Mouse (Mus musculus) hindbrain, embryonic 13.5 days (tissue): ENCODE measurements around the gene Eef2kmt. TPM values are rescaled to one million over a fixed set of nuclear protein-coding genes. Genes with fewer than 3 reads are reported as not detected.
"Not testable (repeated sequence)": the region's sequence is repeated elsewhere in the genome, so short reads cannot be mapped to it uniquely, and the experiment has no call there.

Experiments used
- ATAC-seq: fragments of 200-750 bp; cut with Nextera tagmentation; 2 replicates; pipeline ENCODE4 v1.8.0; 2017; ENCODE audit warnings: moderate TSS enrichment; ENCODE audit not compliant: low FRiP score
- H3K27ac ChIP-seq: fragments of 300-500 bp; sonication (generic); 2 replicates; pipeline ENCODE4 v1.5.1; 2015; ENCODE audit warnings: inconsistent platforms, mild to moderate bottlenecking, moderate library complexity
- H3K27me3 ChIP-seq: fragments of 300-500 bp; sonication (generic); 2 replicates; pipeline ENCODE4 v1.6.1; 2015; ENCODE audit warnings: mild to moderate bottlenecking, inconsistent platforms
- H3K36me3 ChIP-seq: fragments of 300-500 bp; sonication (generic); 2 replicates; pipeline ENCODE4 v1.6.1; 2015; ENCODE audit warnings: mild to moderate bottlenecking, inconsistent platforms
- H3K4me1 ChIP-seq: fragments of 300-500 bp; sonication (generic); replicated peaks from 2 replicates; pipeline ENCODE4 v1.6.1; 2015; ENCODE audit warnings: inconsistent platforms
- H3K4me2 ChIP-seq: fragments of 300-500 bp; sonication (generic); 2 replicates; pipeline ENCODE4 v1.6.1; 2015; ENCODE audit warnings: inconsistent platforms, mild to moderate bottlenecking, moderate library complexity
- H3K4me3 ChIP-seq: fragments of 300-500 bp; sonication (generic); 2 replicates; pipeline ENCODE4 v1.5.1; 2015; ENCODE audit warnings: mild to moderate bottlenecking, inconsistent platforms
- H3K9ac ChIP-seq: fragments of 300-500 bp; sonication (generic); 2 replicates; pipeline ENCODE4 v1.6.1; 2015; ENCODE audit warnings: mild to moderate bottlenecking, inconsistent platforms
- H3K9me3 ChIP-seq: fragments of 300-500 bp; sonication (generic); 2 replicates; pipeline ENCODE4 v1.6.1; 2016; ENCODE audit warnings: inconsistent platforms
- WGBS: fragments of 180-500 bp; shearing (Covaris S2); methylation state at CpG from one replicate; pipeline ENCODE4 v1.1.7; 2015; 5-methylcytosine and 5-hydroxymethylcytosine counted together
- polyA plus RNA-seq: library from polyadenylated mRNA; unstranded; fragments of >200 nt; fragmentation: Nextera tagmentation; extraction: Ambion mirVana; gene quantifications from 2 replicates; pipeline ENCODE4 v1.2.1, GENCODE M21; 2015

Eef2kmt gene
- polyA plus RNA-seq, 1 experiment from 2014 or later: 11.4 TPM

DNA sequence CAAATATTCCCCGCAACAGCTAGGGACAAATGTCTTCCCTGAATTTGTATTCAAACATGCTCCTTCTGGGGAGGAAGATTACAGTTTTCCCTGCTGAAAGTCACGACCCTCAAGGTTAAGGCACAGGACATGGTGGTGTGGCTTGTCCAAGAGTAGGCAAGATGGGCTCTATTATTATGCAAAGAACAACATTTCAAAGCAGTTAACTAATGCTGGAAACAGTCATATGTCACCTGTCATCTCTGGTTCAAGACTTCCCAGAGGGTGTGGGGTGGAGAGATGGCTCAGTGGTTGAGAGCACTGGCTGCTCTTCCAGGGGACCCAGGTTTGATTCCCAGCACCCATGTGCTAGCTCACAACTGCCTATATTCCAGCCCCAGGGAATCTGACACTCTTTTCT, 3.5 kb downstream of the Eef2kmt start:
- Histone ChIP-seq H3K4me3 (no peak overlapping the region), H3K4me1 (peaks cover 17% of the 10 kb centered on the region), H3K9ac (no peak overlapping the region), H3K36me3 (peaks cover 32% of the 10 kb centered on the region), H3K4me2 (no peak overlapping the region), H3K27ac (no peak overlapping the region), H3K27me3 (no peaks in the 10 kb centered on the region), H3K9me3 (no peaks in the 10 kb centered on the region)
- 89% methylated on average over 2 of the region's 2 CpGs for WGBS
- no peak for ATAC-seq

DNA sequence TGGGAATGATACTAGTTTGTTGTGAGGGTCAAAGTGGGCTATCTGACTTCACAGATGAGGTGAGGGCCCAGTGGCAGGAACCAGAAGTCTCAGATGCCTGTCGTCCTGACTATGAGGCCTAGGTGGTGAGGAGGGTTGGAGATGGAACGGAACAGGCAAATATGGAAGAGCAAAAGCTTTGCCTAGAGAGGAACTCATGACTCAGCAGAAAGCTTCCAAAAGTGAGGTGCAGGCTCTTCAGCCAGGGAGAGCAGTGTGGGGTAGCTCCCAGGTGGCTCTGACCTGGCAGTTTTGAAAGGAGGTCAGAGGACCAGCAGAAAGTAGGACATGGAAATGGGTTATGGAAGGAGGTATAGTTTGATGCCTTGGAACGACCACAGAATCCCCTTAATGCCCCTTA, 4.9 kb downstream of the Eef2kmt start:
- Histone ChIP-seq H3K27me3 (no peaks in the 10 kb centered on the region), H3K4me1 (peaks cover 17% of the 10 kb centered on the region), H3K9me3 (no peaks in the 10 kb centered on the region), H3K27ac (no peak overlapping the region), H3K9ac (no peak overlapping the region), H3K36me3 (peaks cover 42% of the 10 kb centered on the region), H3K4me3 (no peak overlapping the region), H3K4me2 (no peak overlapping the region)
- ATAC-seq: no peak
- WGBS: 93% methylated on average over 3 of the region's 3 CpGs

DNA sequence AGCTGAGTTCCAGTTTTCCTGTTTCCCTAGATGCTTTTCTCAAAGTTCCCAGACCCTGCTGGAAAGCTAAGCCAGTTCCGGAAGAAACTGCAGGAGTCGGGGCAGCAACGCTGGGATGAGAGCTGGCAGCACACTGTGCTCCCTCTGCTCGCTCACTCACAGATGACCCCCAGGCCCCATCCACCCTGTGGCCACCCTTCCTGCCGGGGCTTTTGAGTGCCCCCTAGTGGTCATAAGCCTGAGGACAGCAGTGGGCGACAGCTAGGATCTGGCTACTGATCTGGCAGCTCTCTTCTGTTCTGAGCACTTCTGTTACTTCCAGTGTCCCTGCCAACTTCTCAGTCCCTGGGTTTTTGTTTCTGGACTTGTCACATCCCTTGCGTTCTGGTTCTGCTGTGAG, 11.4 kb downstream of the Eef2kmt start:
- ATAC-seq: peak; percentile 28; the same call in 1 of the 2 replicates
- Histone ChIP-seq H3K36me3 (peaks cover 89% of the 10 kb centered on the region), H3K9me3 (no peaks in the 10 kb centered on the region), H3K27ac (no peak overlapping the region), H3K4me3 (no peak overlapping the region), H3K9ac (no peak overlapping the region), H3K4me2 (no peak overlapping the region), H3K4me1 (no peaks in the 10 kb centered on the region), H3K27me3 (no peaks in the 10 kb centered on the region)
- 41% methylated on average over 7 of the region's 7 CpGs for WGBS

DNA sequence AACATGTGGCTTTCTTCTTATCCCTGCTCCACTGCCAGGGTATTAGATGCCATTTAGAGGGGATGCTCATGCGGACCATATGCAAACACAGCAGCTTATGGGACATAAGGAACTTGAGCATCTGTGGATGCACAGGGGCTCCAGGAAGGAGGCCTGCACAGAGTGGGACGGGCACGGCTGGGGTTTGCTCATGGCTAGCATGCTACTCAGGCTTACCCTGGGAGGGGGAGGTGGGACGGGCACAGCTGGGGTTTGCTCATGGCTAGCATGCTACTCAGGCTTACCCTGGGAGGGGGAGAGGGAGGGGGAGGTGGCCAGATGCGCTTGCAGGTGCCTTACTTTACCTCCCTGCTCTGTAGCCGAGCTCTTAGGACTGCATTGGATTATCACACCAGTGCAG, 12.9 kb downstream of the Eef2kmt start:
- H3K9ac ChIP-seq: no peak overlapping the region
- H3K4me1 ChIP-seq: no peaks in the 10 kb centered on the region
- no peaks in the 10 kb centered on the region for H3K9me3 ChIP-seq
- no peak overlapping the region for H3K4me3 ChIP-seq
- H3K27me3 ChIP-seq: no peaks in the 10 kb centered on the region
- no peak for ATAC-seq
- H3K36me3 ChIP-seq: peaks cover 87% of the 10 kb centered on the region
- WGBS: 92% methylated on average over 6 of the region's 6 CpGs
- H3K4me2 ChIP-seq: no peak overlapping the region
- no peak overlapping the region for H3K27ac ChIP-seq

DNA sequence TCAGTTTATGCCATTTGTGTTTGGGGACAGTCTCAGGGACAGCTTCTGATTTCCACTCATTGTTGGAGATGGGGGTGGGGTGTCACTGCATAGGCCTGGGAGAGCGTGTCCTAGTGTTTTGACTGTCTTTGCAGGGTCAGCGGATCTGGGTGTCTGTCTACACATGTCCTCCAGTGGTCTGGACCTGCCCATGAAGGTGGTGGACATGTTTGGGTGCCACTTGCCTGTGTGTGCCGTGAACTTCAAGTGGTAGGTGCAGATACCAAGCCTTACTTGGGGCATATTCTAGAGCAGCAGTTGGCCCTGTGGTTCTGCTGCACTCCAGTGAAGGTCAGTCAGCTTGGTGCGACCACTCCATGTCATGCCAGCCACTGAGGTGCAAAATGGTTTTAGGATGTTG, 13.4 kb downstream of the Eef2kmt start:
- H3K4me2 ChIP-seq: no peak overlapping the region
- 92% methylated on average over 4 of the region's 4 CpGs for WGBS

DNA sequence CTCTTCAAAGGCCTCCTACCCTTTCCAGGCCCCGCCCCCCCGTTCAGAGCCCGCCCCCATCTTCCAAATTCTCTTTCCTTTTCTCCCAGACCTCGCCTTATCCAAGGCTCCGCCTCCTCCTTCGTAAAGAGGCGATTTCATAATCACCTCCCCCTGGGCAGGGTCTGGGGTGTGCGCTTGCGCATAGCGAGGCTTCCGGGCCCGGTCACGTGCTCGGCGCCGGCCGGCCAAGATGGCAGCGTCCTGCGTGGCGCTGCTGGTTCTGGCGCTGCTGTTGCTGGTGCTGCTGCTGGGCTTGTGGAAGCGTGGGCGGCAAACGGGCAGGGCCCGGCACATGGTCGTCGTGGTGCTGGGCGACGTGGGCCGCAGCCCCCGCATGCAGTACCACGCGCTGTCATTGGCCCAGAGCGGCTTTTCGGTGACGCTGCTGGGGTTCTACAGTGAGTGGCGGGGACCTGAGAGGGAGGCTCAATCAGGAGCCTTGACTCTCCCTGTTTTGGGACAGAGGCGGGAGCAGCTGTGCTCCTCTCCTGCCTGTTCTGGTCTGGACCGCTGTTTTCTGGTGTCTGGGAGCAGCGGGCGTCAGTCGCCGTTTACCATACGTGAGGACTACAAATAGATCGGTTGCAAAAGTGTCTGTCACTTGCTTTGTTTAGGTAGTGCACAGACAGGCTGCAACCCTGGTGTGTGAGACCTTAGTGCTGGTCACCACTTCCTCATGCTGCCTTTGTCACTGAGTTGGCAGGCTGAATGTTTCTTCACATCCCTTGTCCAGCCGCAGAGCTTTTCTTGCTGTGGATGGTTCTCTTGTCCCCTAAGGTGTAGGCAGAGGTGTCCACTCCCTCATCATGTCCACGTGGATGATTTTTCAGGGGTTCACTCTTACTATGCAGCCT, 22.1 kb downstream of the Eef2kmt start, which contains the start of gene Alg1:
Gene Alg1 (plus strand): TSS at position 204 of the 896 bp plus-strand sequence.
- peak; percentile 93 for ATAC-seq
- peaks cover 13% of the 10 kb centered on the region for H3K4me1 ChIP-seq
- peak within 1 kb of the TSS; percentile 85 for H3K4me2 ChIP-seq
- H3K27me3 ChIP-seq: 0 out of 2 replicates have a peak, but pooled peaks cover 3% of the 10 kb centered on the region
- no peaks in the 10 kb centered on the region for H3K9me3 ChIP-seq
- H3K27ac ChIP-seq: peak within 1 kb of the TSS; percentile 74
- 2% methylated on average over 47 of the region's 47 CpGs for WGBS
- H3K4me3 ChIP-seq: peak within 1 kb of the TSS; percentile 90
- H3K9ac ChIP-seq: peak within 1 kb of the TSS; percentile 87
- peaks cover 7% of the 10 kb centered on the region; the same call in 1 of the 2 replicates for H3K36me3 ChIP-seq

More for the DNA sequence above, 13.4 kb downstream of the Eef2kmt start:
- no peak for ATAC-seq
- no peak overlapping the region for H3K9ac ChIP-seq
- H3K9me3 ChIP-seq: no peaks in the 10 kb centered on the region
- H3K4me1 ChIP-seq: no peaks in the 10 kb centered on the region
- no peaks in the 10 kb centered on the region for H3K27me3 ChIP-seq
- H3K36me3 ChIP-seq: peaks cover 82% of the 10 kb centered on the region
- H3K27ac ChIP-seq: no peak overlapping the region
- H3K4me3 ChIP-seq: no peak overlapping the region

DNA sequence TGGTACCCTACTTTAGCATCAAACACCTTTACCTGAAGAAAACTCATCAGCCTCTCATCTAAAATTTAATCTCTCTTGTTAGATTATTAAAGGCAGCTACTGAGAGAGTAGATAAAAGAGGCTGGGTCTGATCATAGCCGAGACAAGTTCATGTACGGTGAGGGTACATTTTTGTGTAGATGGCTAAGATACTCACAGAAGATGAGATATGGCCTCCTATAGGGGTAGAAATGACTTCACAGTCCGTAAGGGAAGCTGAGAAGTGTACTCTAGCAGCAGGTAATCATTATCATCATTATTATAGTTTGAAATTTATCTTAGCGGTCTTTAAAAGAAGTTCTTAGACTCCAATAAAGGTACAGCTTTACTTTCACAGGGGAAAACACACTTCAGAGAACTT, 22.8 kb downstream of the Eef2kmt start:
- WGBS: 70% methylated on average over 4 of the region's 4 CpGs
- Histone ChIP-seq H3K36me3 (peaks cover under 1% of the 10 kb centered on the region; the same call in 1 of the 2 replicates), H3K9ac (no peak overlapping the region), H3K4me3 (peak overlapping the region; percentile 90), H3K27me3 (0 out of 2 replicates have a peak, but pooled peaks cover 3% of the 10 kb centered on the region), H3K9me3 (no peaks in the 10 kb centered on the region), H3K4me1 (peaks cover 13% of the 10 kb centered on the region), H3K4me2 (peak overlapping the region; percentile 85), H3K27ac (no peak overlapping the region)
- ATAC-seq: peak; percentile 30; the same call in 1 of the 2 replicates

DNA sequence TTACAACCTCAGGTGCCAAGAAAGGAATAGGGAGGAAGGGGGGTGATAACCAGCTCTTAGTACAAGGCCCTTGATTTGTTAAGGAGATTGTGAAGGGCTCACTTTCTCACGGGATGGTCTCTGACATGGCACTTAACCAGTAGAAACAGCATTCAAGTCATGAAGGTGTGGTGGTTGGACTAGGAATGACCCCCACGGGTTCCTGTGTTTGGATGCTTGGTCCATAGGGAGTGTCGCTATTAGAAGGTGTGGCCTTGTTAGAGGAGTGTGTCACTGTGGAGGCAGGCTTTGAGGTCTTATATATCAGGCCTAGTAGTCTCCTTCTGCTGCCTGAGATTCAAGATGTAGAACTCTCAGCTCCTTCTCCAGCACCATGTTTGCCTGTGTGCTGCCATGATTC, 27.7 kb downstream of the Eef2kmt start:
- not testable (repeated sequence) for H3K4me3 ChIP-seq, H3K27ac ChIP-seq, ATAC-seq, H3K9me3 ChIP-seq, H3K9ac ChIP-seq, H3K36me3 ChIP-seq, H3K27me3 ChIP-seq, H3K4me1 ChIP-seq, H3K4me2 ChIP-seq
- WGBS: 79% methylated on average over 3 of the region's 3 CpGs

DNA sequence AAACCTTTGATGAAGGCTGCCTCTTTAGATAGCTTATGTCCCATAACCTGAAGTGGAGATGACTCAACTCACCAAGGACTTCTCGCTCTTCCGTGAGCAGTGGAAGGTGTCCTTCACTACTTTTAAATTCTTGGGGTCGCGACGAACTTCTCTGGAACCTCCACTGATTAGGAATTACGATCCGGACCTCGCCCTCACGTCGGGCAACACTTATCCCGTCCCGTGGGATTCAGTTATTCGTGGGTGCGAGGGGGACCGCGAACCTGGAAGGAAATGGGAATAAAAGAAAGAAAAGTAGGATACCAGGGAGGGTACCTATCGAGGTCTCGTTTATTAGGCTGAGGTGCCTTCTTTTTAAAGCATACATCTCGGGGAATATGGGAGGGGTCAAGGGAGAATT, 28.3 kb downstream of the Eef2kmt start:
- H3K4me3 ChIP-seq, ATAC-seq, H3K27ac ChIP-seq, H3K36me3 ChIP-seq, H3K4me1 ChIP-seq, H3K4me2 ChIP-seq, H3K9ac ChIP-seq, H3K9me3 ChIP-seq, H3K27me3 ChIP-seq: not testable (repeated sequence)
- WGBS: 85% methylated on average over 19 of the region's 19 CpGs

DNA sequence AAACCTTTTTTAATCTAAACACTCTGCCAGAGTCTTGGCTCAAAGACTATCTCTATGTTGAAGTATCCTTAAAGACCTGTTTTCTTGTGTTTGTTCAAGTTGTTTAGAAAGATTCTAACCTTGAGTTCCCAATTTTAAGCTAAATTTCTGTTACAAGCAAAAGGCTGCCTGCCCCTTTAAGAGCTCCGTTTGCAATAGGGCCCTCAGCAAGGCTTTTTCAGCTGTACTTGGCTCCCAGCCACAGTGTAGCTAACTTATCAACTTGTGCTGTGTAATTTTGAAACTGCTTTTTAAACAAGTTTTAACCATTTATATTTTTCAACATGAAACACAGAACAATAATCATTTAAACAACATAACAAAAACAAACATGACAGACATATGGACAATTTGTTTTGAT, 29.2 kb downstream of the Eef2kmt start:
- 8% methylated on average over 1 of the region's 1 CpGs for WGBS
- not testable (repeated sequence) for H3K27ac ChIP-seq, H3K36me3 ChIP-seq, H3K27me3 ChIP-seq, H3K9ac ChIP-seq, H3K9me3 ChIP-seq, H3K4me1 ChIP-seq, H3K4me3 ChIP-seq, H3K4me2 ChIP-seq, ATAC-seq

DNA sequence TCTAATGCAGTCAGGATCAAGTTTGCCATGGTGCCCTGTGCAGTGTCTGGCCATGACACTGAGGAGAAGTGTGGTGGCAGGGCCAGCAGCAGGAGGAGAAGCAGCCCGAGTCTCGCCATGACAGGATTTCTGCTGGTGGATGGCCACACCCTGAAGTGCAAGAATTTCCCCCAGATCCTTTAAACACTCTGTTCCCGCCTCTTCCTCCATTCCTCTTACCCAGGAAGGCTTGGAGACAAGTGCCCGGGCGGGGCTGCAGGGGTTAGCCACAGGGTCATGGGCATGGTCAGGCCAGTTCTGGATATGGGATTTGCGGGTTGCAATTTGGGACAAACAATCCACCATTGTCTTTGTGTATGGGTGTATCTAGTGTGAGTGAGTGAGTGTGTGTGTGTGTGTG, 33.6 kb downstream of the Eef2kmt start, which contains the start of gene AU021092:
Gene AU021092 (minus strand): TSS at position 160 of the 400 bp plus-strand sequence.
- H3K27me3 ChIP-seq: peaks cover 21% of the 10 kb centered on the region; the same call in 1 of the 2 replicates
- no peak within 1 kb of the TSS for H3K9ac ChIP-seq
- 82% methylated on average over 6 of the region's 6 CpGs for WGBS
- H3K36me3 ChIP-seq: no peaks in the 10 kb centered on the region
- H3K27ac ChIP-seq: no peak within 1 kb of the TSS
- no peaks in the 10 kb centered on the region for H3K9me3 ChIP-seq
- no peak for ATAC-seq
- H3K4me2 ChIP-seq: no peak within 1 kb of the TSS
- H3K4me1 ChIP-seq: no peaks in the 10 kb centered on the region
- no peak within 1 kb of the TSS for H3K4me3 ChIP-seq

DNA sequence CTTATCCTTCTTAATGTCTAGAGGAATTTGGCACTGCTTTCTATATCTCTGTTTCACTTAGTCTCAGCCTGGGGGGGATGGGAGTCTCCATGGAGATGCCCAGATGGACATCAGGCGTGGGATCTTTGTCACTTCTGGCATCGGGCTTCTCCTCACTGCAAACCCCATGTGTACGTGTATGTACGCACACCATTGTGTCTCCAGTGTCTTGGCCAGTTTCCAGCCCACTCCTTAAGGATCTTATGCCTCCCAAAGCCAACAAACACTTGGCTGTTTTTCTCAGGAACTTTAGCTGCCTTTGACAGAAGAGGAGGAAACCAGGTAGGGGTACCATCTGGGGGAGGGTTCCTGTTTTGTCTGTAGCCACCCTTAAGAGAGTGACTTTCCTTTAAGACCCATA, 34.4 kb downstream of the Eef2kmt start:
- no peak for ATAC-seq
- Histone ChIP-seq H3K9ac (no peak overlapping the region), H3K36me3 (no peaks in the 10 kb centered on the region), H3K9me3 (no peaks in the 10 kb centered on the region), H3K27ac (no peak overlapping the region), H3K4me3 (no peak overlapping the region), H3K4me2 (no peak overlapping the region), H3K27me3 (peaks cover 27% of the 10 kb centered on the region; the same call in 1 of the 2 replicates), H3K4me1 (no peaks in the 10 kb centered on the region)
- 58% methylated on average over 4 of the region's 4 CpGs for WGBS
